Mouse (Mus musculus) kidney, embryonic 14.5 days (tissue): ENCODE measurements around the gene Unc5a. TPM values are rescaled to one million over a fixed set of nuclear protein-coding genes. Genes with fewer than 3 reads are reported as not detected.
A peak's percentile ranks its signal among the peaks of the same experiment; 100 is the strongest.

Experiments used
- ATAC-seq: fragments of 200-750 bp; cut with Nextera tagmentation; 2 replicates; pipeline ENCODE4 v1.8.0; 2017; ENCODE audit warnings: moderate number of reproducible peaks, mild to moderate bottlenecking, moderate TSS enrichment, moderate library complexity; ENCODE audit not compliant: low FRiP score, low TSS enrichment
- H3K27ac ChIP-seq: fragments of 300-500 bp; sonication (generic); 2 replicates; pipeline ENCODE4 v1.5.1; 2014; ENCODE audit warnings: low read depth, mild to moderate bottlenecking, low read length, moderate library complexity, mixed read lengths
- H3K27me3 ChIP-seq: fragments of 300-500 bp; sonication (generic); 2 replicates; pipeline ENCODE4 v1.6.1; 2014; ENCODE audit warnings: mild to moderate bottlenecking, low read length; ENCODE audit not compliant: control insufficient read depth, insufficient read depth
- H3K36me3 ChIP-seq: fragments of 300-500 bp; sonication (generic); 2 replicates; pipeline ENCODE4 v1.6.1; 2014; ENCODE audit warnings: low read length, mixed read lengths; ENCODE audit not compliant: control insufficient read depth, insufficient read depth
- H3K4me1 ChIP-seq: fragments of 300-500 bp; sonication (generic); 2 replicates; pipeline ENCODE4 v1.6.1; 2014; ENCODE audit warnings: low read length, mixed read lengths; ENCODE audit not compliant: control insufficient read depth, insufficient read depth
- H3K4me2 ChIP-seq: fragments of 300-500 bp; sonication (generic); replicated peaks from 2 replicates; pipeline ENCODE4 v1.6.1; 2014; ENCODE audit warnings: low read depth, mild to moderate bottlenecking, low read length
- H3K4me3 ChIP-seq: fragments of 300-500 bp; sonication (generic); 2 replicates; pipeline ENCODE4 v1.5.1; 2014; ENCODE audit warnings: mild to moderate bottlenecking, low read length
- H3K9ac ChIP-seq: fragments of 300-500 bp; sonication (generic); 2 replicates; pipeline ENCODE4 v1.6.1; 2014; ENCODE audit warnings: low read depth, mild to moderate bottlenecking, low read length, moderate library complexity
- H3K9me3 ChIP-seq: fragments of 300-500 bp; sonication (generic); 2 replicates; pipeline ENCODE4 v1.6.1; 2016; ENCODE audit warnings: low read length; ENCODE audit not compliant: control insufficient read depth
- WGBS: fragments of 180-500 bp; shearing (Covaris S2); extraction: QIAGEN DNeasy Blood & Tissue Kit; methylation state at CpG from one replicate; pipeline ENCODE4 v1.1.7; 2014; 5-methylcytosine and 5-hydroxymethylcytosine counted together
- polyA plus RNA-seq: library from polyadenylated mRNA; unstranded; fragments of >200 nt; fragmentation: Nextera tagmentation; extraction: Ambion mirVana; gene quantifications from 2 replicates; pipeline ENCODE4 v1.2.1, GENCODE M21; 2014

The Unc5a gene
- polyA plus RNA-seq, 1 experiment from 2014 or later, result 2.5 TPM

DNA sequence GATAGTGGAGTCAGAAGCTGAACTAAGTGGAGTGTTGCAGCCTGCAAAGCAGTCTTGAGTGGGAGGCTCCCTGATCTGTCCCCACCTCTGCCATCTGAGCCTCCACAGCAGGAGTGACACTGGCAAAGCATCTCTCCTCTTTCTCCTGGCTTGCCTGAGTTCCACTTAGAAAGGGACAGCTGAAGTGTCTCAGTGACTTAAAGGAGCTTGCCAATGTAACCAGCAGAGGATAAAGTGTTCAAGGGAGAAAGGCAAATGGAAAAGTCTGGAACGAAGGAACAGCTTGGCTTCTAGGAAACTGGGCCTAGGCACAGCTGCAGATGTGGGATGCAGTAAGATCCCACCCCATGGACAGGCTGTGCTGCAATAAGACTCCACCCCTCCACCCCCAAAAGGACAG, 2.8 kb upstream of the Unc5a start:
- H3K9me3 ChIP-seq, result no peaks in the 10 kb centered on the region
- H3K27me3 ChIP-seq, result peaks cover 66% of the 10 kb centered on the region
- no peak overlapping the region for H3K4me3 ChIP-seq
- ATAC-seq, result no peak
- H3K36me3 ChIP-seq, result no peaks in the 10 kb centered on the region
- WGBS, result 74% methylated on average over 1 of the region's 1 CpGs
- no peak overlapping the region for H3K9ac ChIP-seq
- H3K4me2 ChIP-seq, result no peak overlapping the region
- no peak overlapping the region for H3K27ac ChIP-seq
- H3K4me1 ChIP-seq, result peaks cover 6% of the 10 kb centered on the region; the same call in 1 of the 2 replicates

DNA sequence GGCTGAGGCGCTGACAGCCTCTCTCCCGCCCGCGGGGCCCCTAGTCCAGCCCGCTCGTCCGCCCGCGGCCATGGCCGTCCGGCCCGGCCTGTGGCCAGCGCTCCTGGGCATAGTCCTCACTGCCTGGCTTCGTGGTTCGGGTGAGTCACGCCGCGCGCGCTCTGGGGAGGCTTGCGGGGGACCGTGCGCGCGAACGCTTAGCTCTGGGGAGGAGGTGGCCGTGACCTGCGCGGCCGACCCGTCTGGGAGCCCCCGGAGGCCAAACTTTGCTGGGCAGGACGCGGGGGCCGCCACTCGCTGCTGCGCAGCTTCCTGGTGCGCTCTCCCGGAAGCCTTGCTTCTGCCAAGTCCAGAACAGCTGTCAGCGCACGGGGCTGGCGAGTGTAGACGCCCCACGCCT, 381 bp downstream of the Unc5a start:
- Histone ChIP-seq H3K36me3 (no peaks in the 10 kb centered on the region), H3K4me1 (peaks cover 6% of the 10 kb centered on the region; the same call in 1 of the 2 replicates), H3K4me3 (peak overlapping the region; percentile 65), H3K9ac (peak overlapping the region; percentile 57), H3K4me2 (peak overlapping the region; percentile 98), H3K27ac (no peak overlapping the region), H3K9me3 (no peaks in the 10 kb centered on the region), H3K27me3 (peaks cover 86% of the 10 kb centered on the region)
- ATAC-seq, result no peak; the same call in 1 of the 2 replicates
- WGBS, result 0% methylated on average over 44 of the region's 44 CpGs

DNA sequence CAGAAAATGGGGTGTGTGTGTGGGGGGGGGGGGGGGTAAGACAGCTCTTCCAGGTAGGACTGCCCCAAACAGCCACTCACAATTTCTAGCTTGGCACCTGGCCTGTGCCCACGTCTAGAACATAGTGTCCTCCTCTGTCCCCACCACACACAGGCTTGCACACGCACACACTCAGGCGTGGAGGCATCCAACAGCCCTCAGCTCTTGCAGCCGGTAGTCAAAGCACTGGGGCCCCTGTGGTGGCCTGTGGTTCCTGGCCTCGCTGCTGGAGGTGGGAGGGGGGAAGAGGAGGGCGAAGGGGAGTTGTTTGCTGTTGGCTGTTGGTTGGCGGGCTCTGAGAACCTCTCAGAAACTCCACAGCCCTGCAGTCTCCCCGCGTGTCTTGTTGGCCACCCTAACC, 920 bp downstream of the Unc5a start:
- H3K4me3 ChIP-seq, result peak overlapping the region; percentile 65
- H3K9me3 ChIP-seq, result no peaks in the 10 kb centered on the region
- H3K36me3 ChIP-seq, result no peaks in the 10 kb centered on the region
- ATAC-seq, result 0 out of 2 replicates have a peak, but pooled peaks have one; percentile 17
- peaks cover 91% of the 10 kb centered on the region for H3K27me3 ChIP-seq
- H3K27ac ChIP-seq, result no peak overlapping the region
- no peak overlapping the region for H3K9ac ChIP-seq
- H3K4me1 ChIP-seq, result peaks cover 6% of the 10 kb centered on the region; the same call in 1 of the 2 replicates
- WGBS, result 0% methylated on average over 7 of the region's 9 CpGs
- peak overlapping the region; percentile 98 for H3K4me2 ChIP-seq

DNA sequence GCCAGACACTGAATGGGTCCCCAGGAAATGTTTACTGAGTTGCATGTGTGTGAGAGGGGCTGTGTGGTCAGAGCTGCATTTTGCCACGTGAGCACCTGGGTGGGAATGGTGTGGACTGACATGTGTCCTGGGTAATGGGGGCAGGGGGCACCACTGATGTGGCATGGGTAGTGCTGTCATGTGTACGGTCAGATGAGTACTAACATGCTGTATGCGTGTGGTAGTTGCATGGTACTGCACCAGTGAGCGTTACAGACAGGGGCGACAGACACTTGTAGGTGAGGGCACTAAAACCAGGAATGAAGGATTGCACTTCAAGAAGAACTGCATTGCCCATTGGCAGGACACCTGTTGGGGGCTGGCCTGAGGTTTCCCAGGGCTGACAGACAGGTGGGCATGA, 2.0 kb downstream of the Unc5a start:
- H3K36me3 ChIP-seq, result no peaks in the 10 kb centered on the region
- no peak overlapping the region for H3K9ac ChIP-seq
- H3K27me3 ChIP-seq, result peaks cover 96% of the 10 kb centered on the region
- no peaks in the 10 kb centered on the region for H3K9me3 ChIP-seq
- no peak for ATAC-seq
- H3K27ac ChIP-seq, result no peak overlapping the region
- peaks cover 6% of the 10 kb centered on the region; the same call in 1 of the 2 replicates for H3K4me1 ChIP-seq
- no peak overlapping the region for H3K4me3 ChIP-seq
- H3K4me2 ChIP-seq, result no peak overlapping the region
- WGBS, result 61% methylated on average over 5 of the region's 5 CpGs

DNA sequence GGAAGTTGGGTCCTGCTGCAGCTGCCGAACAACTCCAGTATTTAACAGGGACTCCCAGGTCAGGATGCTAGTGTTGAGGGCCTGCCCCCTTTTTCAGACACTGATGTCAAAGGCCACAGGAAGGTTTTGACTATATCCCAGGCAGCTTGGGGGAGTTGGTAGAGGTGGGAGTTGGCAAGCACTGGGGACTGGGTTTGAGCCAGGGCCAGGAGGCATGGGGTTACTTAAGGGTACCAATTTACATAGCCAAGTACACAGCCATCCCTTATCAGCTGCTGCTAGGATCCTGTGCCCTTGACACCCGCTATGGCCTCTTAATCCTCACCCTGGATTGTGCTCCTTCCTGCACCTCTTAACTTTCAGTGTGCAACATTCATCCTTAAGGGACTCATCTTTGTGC, 5.5 kb downstream of the Unc5a start:
- H3K4me3 ChIP-seq, result no peak overlapping the region
- no peak overlapping the region for H3K27ac ChIP-seq
- 63% methylated on average over 2 of the region's 2 CpGs for WGBS
- no peaks in the 10 kb centered on the region for H3K36me3 ChIP-seq
- no peak overlapping the region for H3K4me2 ChIP-seq
- peaks cover 6% of the 10 kb centered on the region; the same call in 1 of the 2 replicates for H3K4me1 ChIP-seq
- H3K9me3 ChIP-seq, result no peaks in the 10 kb centered on the region
- H3K27me3 ChIP-seq, result peaks cover 69% of the 10 kb centered on the region
- no peak overlapping the region for H3K9ac ChIP-seq
- no peak for ATAC-seq

DNA sequence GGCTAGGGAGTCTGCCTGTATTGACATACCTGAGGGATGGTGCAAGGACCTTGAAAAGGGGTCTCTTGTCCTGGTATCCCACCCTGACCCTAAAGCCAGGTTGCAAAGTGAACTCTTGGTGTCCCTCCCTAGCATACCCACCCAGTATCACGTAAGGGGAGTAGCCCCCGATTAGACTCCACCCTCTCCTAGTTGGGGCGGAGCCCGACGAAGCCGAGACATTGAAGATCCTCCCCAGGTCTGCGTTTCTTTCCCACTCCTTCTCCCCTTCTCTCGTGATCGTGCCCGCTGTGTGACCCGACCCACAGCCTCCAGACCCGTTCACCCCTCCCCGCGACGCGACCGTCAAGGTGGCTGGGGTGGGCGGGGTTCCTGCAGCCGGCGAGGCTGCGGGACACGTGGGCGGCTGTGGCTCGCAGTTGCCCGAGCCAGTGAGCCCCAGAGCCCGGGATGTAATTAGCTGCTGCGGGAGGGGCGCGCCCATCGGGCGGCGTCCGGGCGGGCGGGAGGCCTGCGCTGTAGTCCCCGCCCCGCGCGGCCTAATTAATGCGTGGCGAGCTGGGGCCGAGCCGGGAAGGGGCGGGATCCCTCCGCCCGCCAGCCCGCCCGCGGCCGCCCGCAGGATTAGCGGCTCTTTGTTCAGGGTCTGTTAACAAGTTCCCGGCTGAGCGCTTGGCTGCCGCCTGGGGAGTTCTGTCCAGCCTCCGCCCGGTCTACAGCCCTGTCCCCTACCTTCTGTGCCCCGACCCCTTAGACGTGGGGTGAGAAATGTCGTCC, 6.7 kb downstream of the Unc5a start:
- Histone ChIP-seq H3K36me3 (no peaks in the 10 kb centered on the region), H3K27me3 (peaks cover 57% of the 10 kb centered on the region)

DNA sequence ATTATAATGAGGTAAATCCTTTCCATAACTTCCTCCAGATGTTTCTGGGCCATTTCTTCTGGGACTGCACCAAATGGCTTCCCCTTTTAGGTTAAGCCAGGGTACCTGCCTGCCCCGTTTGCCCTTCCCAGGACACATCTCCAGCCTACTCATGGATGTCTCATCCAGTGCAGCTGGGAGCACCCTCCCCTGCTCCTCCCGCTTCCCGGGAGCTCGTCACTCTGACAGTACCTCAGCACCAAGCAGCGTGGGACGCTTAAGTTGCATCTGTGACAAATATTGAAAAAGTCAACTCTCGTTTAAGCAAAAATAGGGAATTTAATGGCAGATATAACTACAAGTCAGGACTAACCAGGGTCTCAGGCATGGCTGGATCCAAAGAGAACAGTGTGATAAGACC, 8.1 kb downstream of the Unc5a start:
- ATAC-seq, result no peak
- Histone ChIP-seq H3K4me2 (no peak overlapping the region), H3K27ac (no peak overlapping the region), H3K4me1 (no peaks in the 10 kb centered on the region), H3K4me3 (no peak overlapping the region), H3K27me3 (peaks cover 43% of the 10 kb centered on the region), H3K36me3 (no peaks in the 10 kb centered on the region), H3K9ac (no peak overlapping the region), H3K9me3 (no peaks in the 10 kb centered on the region)
- 63% methylated on average over 7 of the region's 7 CpGs for WGBS

More for the DNA sequence above, 6.7 kb downstream of the Unc5a start:
- H3K27ac ChIP-seq, result no peak overlapping the region
- ATAC-seq, result peak; percentile 73
- under 1% methylated on average over 51 of the region's 61 CpGs for WGBS
- no peaks in the 10 kb centered on the region for H3K4me1 ChIP-seq
- peak overlapping the region; percentile 40 for H3K4me3 ChIP-seq
- H3K9me3 ChIP-seq, result no peaks in the 10 kb centered on the region
- peak overlapping the region; percentile 69 for H3K4me2 ChIP-seq
- H3K9ac ChIP-seq, result peak overlapping the region; percentile 40

DNA sequence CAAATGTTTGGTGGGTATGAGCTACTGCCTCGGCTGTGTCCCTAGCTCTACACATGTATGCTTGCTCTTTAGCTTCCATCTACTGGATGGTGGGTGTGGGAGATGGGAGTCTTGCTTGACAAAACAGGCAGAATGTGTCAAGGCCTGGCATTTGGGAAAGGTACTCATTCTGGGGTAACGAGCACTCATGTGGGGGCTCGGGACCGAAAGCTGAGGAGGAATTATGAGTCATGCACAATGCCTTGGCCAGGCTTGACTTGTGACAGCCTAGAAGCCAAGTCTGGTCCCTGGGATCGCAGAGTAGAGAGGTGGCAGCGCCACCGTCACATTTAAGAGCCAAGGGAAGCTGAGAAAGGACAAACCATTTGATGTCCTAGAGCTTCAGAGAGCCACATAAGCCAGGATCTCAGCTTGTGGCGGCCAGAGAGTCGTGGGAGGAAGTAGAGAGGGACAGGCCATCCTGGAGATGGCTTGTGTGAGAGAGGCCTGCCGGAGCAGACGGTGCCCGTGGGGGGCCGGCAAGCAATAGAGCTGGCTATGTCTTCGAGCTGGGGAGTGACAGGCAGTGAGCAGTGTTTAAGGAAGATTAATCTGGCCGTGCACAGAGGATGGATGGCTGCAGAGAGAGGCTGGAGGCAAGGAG, 10.0 kb downstream of the Unc5a start:
- H3K4me2 ChIP-seq, result no peak overlapping the region
- no peaks in the 10 kb centered on the region for H3K9me3 ChIP-seq
- no peaks in the 10 kb centered on the region for H3K4me1 ChIP-seq
- H3K27ac ChIP-seq, result no peak overlapping the region
- H3K36me3 ChIP-seq, result no peaks in the 10 kb centered on the region
- ATAC-seq, result no peak
- H3K27me3 ChIP-seq, result peaks cover 26% of the 10 kb centered on the region
- H3K9ac ChIP-seq, result no peak overlapping the region
- WGBS, result 46% methylated on average over 15 of the region's 15 CpGs
- H3K4me3 ChIP-seq, result no peak overlapping the region

DNA sequence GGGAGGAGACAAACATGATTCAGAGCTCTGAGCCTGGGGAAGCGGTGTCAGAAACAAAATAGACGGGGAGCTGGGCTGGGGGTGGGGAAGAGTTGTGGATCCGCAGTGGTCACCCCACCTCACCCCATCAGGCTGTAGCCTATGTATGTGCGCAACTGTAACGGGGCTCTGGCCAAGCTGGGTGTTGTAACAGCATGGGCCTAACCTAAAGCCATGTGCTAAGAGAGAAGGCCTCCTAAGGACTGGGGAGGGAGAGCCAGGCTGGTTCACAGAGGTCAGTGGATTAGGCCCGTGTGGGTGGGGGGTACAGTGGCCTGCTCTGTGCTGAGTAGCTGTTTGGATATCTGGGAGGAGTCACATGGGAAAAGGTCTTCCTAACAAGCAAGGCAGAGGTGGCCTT, 10.6 kb downstream of the Unc5a start:
- Histone ChIP-seq H3K9ac (no peak overlapping the region), H3K27me3 (peaks cover 19% of the 10 kb centered on the region), H3K4me2 (no peak overlapping the region), H3K4me3 (no peak overlapping the region), H3K27ac (no peak overlapping the region), H3K9me3 (no peaks in the 10 kb centered on the region), H3K4me1 (no peaks in the 10 kb centered on the region), H3K36me3 (no peaks in the 10 kb centered on the region)
- ATAC-seq, result no peak
- 35% methylated on average over 6 of the region's 6 CpGs for WGBS
